Mouse (Mus musculus): ENCODE measurements around the gene Scnn1a. TPM values are rescaled to one million over a fixed set of nuclear protein-coding genes. Genes with fewer than 3 reads are reported as not detected.
A peak's percentile ranks its signal among the peaks of the same experiment; 100 is the strongest.

Gene Scnn1a
- polyA plus RNA-seq, 1 experiment from 2014 or later: 5.8 TPM

DNA sequence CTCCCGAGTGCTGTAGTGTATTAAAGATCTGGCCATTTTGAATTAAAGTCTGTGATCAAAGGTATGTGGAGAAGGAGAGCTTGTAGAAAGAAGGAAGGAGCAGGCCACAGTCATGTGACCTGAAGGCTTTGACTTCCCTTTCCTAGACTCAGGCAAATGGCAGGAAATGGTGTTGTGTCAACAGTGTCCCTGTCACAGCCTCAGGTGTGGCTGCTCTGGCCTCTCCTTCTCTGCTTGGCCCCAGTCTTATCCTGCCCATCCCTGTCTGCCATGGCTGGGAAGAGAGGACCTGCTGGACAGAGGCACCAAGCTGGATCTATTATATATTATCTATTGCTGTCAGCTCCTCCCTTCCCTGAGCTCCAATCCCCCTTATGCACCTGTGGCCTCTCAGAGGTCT lies 25.2 kb downstream of the Scnn1a start:
- Histone ChIP-seq H3K4me3 (replicated peaks; ENCODE audit: low read length) (no peak overlapping the region), H3K4me2 (ENCODE audit: low read depth, low read length) (no peak overlapping the region), H3K27ac (ENCODE audit: low read length) (peak overlapping the region; percentile 79), H3K4me1 (ENCODE audit: control insufficient read depth, insufficient read depth, low read length) (peaks cover 32% of the 10 kb centered on the region), H3K27me3 (ENCODE audit: control insufficient read depth, insufficient read depth, low read length) (no peaks in the 10 kb centered on the region), H3K9me3 (replicated peaks; ENCODE audit: control insufficient read depth, low read length) (no peaks in the 10 kb centered on the region), H3K9ac (ENCODE audit: low read length) (no peak overlapping the region), H3K36me3 (ENCODE audit: control insufficient read depth, insufficient read depth, low read length) (no peaks in the 10 kb centered on the region)
- ATAC-seq (ENCODE audit: insufficient read depth, low FRiP score): no peak
- 77% methylated on average over 1 of the region's 1 CpGs for WGBS

DNA sequence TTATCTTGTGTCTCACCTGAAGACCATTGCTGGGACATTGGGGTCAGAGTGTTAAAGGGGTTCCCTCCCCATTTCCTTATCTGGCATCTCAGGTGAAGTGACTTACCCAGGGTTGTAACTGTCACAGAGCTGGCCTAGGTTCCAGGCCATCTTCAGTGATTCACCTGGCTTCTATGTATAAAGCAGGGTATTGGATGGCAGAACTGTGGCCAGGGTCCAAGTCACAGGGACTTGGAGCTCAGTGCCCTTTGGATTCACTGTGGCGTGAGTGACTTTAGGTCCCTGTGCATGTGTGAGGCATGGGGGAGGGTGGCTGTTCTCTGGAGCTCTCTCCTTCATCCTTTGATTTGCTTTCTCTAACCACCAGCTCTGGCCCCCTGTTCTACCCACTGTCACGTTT lies 25.6 kb downstream of the Scnn1a start:
- no peaks in the 10 kb centered on the region for H3K36me3 ChIP-seq (ENCODE audit: control insufficient read depth, insufficient read depth, low read length)
- peaks cover 33% of the 10 kb centered on the region for H3K4me1 ChIP-seq (ENCODE audit: control insufficient read depth, insufficient read depth, low read length)
- H3K4me2 ChIP-seq (ENCODE audit: low read depth, low read length): no peak overlapping the region
- H3K27ac ChIP-seq (ENCODE audit: low read length): peak overlapping the region; percentile 79; the same call in 1 of the 2 replicates
- no peak for ATAC-seq (ENCODE audit: insufficient read depth, low FRiP score)
- H3K9me3 ChIP-seq (replicated peaks; ENCODE audit: control insufficient read depth, low read length): no peaks in the 10 kb centered on the region
- no peak overlapping the region for H3K4me3 ChIP-seq (replicated peaks; ENCODE audit: low read length)
- no peak overlapping the region for H3K9ac ChIP-seq (ENCODE audit: low read length)
- no peaks in the 10 kb centered on the region for H3K27me3 ChIP-seq (ENCODE audit: control insufficient read depth, insufficient read depth, low read length)
- 54% methylated on average over 2 of the region's 2 CpGs for WGBS

DNA sequence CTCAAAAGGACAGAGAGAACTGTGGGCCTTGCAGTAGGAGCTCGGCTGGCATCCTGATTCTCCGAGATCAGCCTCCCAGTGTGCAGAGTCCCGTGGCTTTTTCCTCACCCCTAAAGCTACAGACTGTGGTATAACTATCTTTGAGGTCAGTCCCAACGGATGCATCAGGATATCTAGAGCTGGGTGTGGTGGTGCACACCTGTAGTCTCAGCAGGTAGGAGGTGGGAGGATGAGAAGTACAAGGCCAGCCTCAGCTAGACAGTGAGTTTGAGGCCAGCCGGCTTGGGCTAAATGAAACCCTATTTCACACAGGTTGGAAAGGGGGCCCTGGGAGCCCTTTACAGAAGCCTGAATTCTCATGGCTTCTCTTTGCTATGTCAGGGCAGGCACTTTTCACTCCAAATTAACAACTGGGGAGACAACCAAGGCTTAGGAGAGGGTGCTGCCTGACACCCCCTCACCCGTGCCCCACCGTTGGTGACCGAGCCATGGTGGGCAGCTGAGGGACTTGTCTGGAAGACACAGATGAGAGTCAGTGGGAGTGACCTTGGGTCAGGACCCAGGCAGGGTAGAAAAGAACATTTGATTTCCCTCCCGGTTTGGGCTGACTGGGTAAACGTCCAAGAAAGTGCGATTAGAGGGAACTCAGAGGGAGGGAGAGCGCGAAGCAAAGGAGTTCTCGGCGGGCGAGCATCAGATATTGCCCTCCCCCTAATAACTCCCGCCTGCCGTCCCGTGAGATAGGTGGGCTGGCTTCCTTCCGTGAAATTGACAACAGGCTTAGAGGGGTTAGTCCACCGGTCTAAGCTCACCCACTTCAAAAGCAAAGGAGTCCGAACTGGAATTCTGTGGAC lies 28.5 kb downstream of the Scnn1a start, which contains the start of gene Tnfrsf1a:
Tnfrsf1a (plus strand) TSS at position 642 of the 854 bp plus-strand sequence.
- Histone ChIP-seq H3K4me1 (ENCODE audit: control insufficient read depth, insufficient read depth, low read length) (peaks cover 48% of the 10 kb centered on the region), H3K27ac (ENCODE audit: low read length) (peak within 1 kb of the TSS; percentile 92), H3K36me3 (ENCODE audit: control insufficient read depth, insufficient read depth, low read length) (no peaks in the 10 kb centered on the region), H3K4me2 (ENCODE audit: low read depth, low read length) (peak within 1 kb of the TSS; percentile 72), H3K4me3 (replicated peaks; ENCODE audit: low read length) (peak within 1 kb of the TSS; percentile 90), H3K9ac (ENCODE audit: low read length) (peak within 1 kb of the TSS; percentile 95), H3K9me3 (replicated peaks; ENCODE audit: control insufficient read depth, low read length) (no peaks in the 10 kb centered on the region), H3K27me3 (ENCODE audit: control insufficient read depth, insufficient read depth, low read length) (no peaks in the 10 kb centered on the region)
- 11% methylated on average over 22 of the region's 22 CpGs for WGBS
- peak; percentile 45; the same call in 1 of the 2 replicates for ATAC-seq (ENCODE audit: insufficient read depth, low FRiP score)

DNA sequence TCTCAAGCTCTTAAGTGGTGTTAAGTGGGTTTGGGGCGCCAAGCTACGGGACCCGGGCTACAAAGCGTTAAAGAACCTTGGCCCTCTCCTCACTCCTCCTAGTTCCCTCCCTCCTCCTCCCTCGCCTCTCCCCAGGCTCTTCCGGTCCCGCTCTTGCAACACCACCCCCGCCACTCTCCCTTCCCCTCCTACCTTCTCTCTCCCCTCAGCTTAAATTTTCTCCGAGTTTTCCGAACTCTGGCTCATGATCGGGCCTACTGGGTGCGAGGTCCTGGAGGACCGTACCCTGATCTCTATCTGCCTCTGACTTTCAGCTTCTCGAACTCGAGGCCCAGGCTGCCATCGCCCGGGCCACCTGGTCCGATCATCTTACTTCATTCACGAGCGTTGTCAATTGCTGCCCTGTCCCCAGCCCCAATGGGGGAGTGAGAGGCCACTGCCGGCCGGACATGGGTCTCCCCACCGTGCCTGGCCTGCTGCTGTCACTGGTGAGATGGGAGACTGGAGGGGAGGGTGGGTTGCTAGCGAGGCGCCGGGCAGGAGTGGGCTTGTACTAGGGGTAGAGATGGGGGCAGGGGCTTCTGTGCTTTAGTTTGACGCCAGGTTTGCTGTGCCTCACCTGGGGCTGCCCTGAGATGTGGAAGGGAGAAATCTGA lies 29.2 kb downstream of the Scnn1a start:
- peaks cover 48% of the 10 kb centered on the region for H3K4me1 ChIP-seq (ENCODE audit: control insufficient read depth, insufficient read depth, low read length)
- ATAC-seq (ENCODE audit: insufficient read depth, low FRiP score): peak; percentile 89

DNA sequence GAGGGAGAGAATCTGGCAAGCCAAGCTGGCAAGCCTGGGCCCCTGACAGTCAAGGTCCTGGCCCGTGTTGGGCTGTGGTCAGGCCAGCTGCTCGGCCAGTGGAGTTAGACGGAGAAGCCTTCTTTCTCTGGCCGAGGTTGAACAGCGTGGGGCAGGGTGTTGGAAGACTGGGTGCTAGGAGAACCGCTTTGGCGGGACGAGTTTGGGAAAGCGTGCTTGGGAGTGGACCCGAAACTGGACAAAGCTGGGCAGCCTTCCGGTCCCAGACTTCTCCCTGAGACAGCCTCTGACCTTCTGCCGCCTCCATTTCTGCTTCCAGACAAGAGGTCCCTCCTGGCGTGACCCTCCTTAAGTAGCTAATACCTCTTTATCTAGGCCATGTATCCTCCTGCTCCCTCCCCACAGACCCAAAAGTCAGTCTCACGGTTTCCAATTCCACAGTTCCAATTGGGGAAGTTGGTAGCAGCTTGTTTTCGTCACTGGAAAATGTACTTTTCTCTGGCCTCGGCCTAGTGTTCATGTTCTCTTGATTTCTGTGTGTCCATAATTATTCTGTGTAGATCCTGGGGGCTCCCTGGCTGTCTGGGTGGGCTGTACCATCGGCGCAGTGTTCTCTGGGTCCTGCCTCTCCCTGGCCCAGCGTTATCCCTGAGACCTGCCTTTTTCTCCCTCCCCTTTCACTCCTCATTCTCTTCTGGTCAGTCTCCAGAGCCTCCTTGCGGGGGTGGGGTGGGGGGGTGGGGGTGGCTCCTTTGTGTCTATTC lies 30.0 kb downstream of the Scnn1a start:
- Histone ChIP-seq H3K9ac (ENCODE audit: low read length) (peak overlapping the region; percentile 95), H3K4me3 (replicated peaks; ENCODE audit: low read length) (peak overlapping the region; percentile 90), H3K4me2 (ENCODE audit: low read depth, low read length) (peak overlapping the region; percentile 72), H3K4me1 (ENCODE audit: control insufficient read depth, insufficient read depth, low read length) (peaks cover 53% of the 10 kb centered on the region), H3K9me3 (replicated peaks; ENCODE audit: control insufficient read depth, low read length) (no peaks in the 10 kb centered on the region), H3K27ac (ENCODE audit: low read length) (peak overlapping the region; percentile 92), H3K36me3 (ENCODE audit: control insufficient read depth, insufficient read depth, low read length) (no peaks in the 10 kb centered on the region), H3K27me3 (ENCODE audit: control insufficient read depth, insufficient read depth, low read length) (no peaks in the 10 kb centered on the region)
- no peak for ATAC-seq (ENCODE audit: insufficient read depth, low FRiP score)
- 3% methylated on average over 20 of the region's 20 CpGs for WGBS

More for the DNA sequence above, 29.2 kb downstream of the Scnn1a start:
- no peaks in the 10 kb centered on the region for H3K27me3 ChIP-seq (ENCODE audit: control insufficient read depth, insufficient read depth, low read length)
- WGBS: under 1% methylated on average over 27 of the region's 27 CpGs
- H3K9me3 ChIP-seq (replicated peaks; ENCODE audit: control insufficient read depth, low read length): no peaks in the 10 kb centered on the region
- H3K27ac ChIP-seq (ENCODE audit: low read length): peak overlapping the region; percentile 92
- no peaks in the 10 kb centered on the region for H3K36me3 ChIP-seq (ENCODE audit: control insufficient read depth, insufficient read depth, low read length)
- H3K4me3 ChIP-seq (replicated peaks; ENCODE audit: low read length): peak overlapping the region; percentile 90
- H3K4me2 ChIP-seq (ENCODE audit: low read depth, low read length): peak overlapping the region; percentile 72
- H3K9ac ChIP-seq (ENCODE audit: low read length): peak overlapping the region; percentile 95

DNA sequence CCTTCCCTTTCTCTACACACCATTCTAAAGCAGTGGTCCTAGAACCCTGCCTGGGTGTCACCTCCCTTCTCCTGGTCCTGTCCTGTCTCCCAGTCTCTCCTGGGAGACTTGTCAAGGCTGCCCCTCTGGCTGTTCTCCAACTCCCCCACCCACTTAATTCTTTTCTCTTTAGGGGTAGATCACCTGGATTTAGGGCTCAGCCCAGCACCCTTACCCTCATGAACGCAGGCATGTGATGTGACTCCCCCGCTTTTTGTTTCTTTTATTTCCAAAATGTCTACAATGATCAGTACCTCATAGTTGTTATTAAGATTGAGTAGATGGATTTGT lies 30.5 kb downstream of the Scnn1a start:
- H3K9ac ChIP-seq (ENCODE audit: low read length): peak overlapping the region; percentile 95
- ATAC-seq (ENCODE audit: insufficient read depth, low FRiP score): no peak
- H3K27ac ChIP-seq (ENCODE audit: low read length): peak overlapping the region; percentile 92; the same call in 1 of the 2 replicates
- peak overlapping the region; percentile 72 for H3K4me2 ChIP-seq (ENCODE audit: low read depth, low read length)
- no peaks in the 10 kb centered on the region for H3K36me3 ChIP-seq (ENCODE audit: control insufficient read depth, insufficient read depth, low read length)
- 64% methylated on average over 2 of the region's 2 CpGs for WGBS
- H3K4me3 ChIP-seq (replicated peaks; ENCODE audit: low read length): peak overlapping the region; percentile 90
- H3K27me3 ChIP-seq (ENCODE audit: control insufficient read depth, insufficient read depth, low read length): no peaks in the 10 kb centered on the region
- peaks cover 53% of the 10 kb centered on the region for H3K4me1 ChIP-seq (ENCODE audit: control insufficient read depth, insufficient read depth, low read length)
- H3K9me3 ChIP-seq (replicated peaks; ENCODE audit: control insufficient read depth, low read length): no peaks in the 10 kb centered on the region

DNA sequence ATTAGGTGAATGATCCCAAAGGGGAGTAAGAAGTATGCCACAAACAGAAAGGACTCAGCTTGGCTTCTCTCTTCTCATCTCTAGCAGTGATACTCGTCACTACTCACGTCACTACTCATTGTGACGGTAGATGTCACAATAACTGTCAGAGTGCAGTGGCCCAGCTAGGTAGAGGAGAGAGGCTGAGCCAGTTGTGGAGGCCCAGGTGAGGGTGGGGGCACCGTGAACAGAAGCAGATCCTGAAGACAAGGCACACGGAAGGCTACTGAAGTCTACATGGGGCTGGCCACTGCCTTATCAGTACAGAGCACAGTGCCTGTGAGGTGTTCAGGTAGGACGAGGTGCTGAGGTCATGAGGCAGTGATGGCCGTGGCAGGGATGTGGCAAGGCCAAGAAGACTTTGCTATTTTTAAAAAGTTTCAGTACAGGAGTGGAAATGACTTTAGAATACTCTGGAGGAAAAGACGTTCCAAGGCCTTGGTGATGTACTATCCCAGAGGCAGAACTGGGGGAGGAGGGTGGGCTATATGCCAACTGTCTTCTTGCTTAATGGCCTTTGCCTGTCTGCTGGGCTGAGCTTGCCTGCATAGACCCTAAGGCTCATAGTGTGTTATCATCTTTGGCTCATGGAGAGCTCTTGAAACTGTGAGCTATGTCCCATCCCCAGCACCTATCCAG lies 31.0 kb downstream of the Scnn1a start:
- peak overlapping the region; percentile 36; the same call in 1 of the 2 replicates for H3K9ac ChIP-seq (ENCODE audit: low read length)
- peak overlapping the region; percentile 90 for H3K4me3 ChIP-seq (replicated peaks; ENCODE audit: low read length)
- 51% methylated on average over 8 of the region's 8 CpGs for WGBS
- no peaks in the 10 kb centered on the region for H3K27me3 ChIP-seq (ENCODE audit: control insufficient read depth, insufficient read depth, low read length)
- H3K4me1 ChIP-seq (ENCODE audit: control insufficient read depth, insufficient read depth, low read length): peaks cover 58% of the 10 kb centered on the region
- no peak for ATAC-seq (ENCODE audit: insufficient read depth, low FRiP score)
- no peaks in the 10 kb centered on the region for H3K9me3 ChIP-seq (replicated peaks; ENCODE audit: control insufficient read depth, low read length)
- H3K4me2 ChIP-seq (ENCODE audit: low read depth, low read length): peak overlapping the region; percentile 72
- no peaks in the 10 kb centered on the region for H3K36me3 ChIP-seq (ENCODE audit: control insufficient read depth, insufficient read depth, low read length)
- 0 out of 2 replicates have a peak overlapping the region, but pooled peaks have one; percentile 12 for H3K27ac ChIP-seq (ENCODE audit: low read length)

DNA sequence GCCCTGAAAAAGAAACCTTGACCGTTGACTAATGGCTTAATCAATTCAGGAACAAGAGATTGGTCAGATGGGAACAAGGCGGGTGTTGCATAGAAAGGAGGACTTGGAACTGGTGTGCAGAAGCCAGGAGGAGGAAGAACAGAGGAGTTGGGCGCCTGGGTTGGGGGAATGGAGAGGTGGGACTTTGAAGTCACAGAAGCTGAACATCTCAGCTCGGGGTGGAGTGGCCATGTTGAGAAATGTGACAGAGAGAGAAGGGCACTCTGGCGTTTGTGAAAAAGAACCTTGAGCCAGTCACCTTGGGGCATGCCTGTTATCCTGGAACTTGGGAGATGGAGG lies 31.6 kb downstream of the Scnn1a start:
- Histone ChIP-seq H3K9ac (ENCODE audit: low read length) (peak overlapping the region; percentile 36; the same call in 1 of the 2 replicates), H3K27ac (ENCODE audit: low read length) (0 out of 2 replicates have a peak overlapping the region, but pooled peaks have one; percentile 12), H3K27me3 (ENCODE audit: control insufficient read depth, insufficient read depth, low read length) (no peaks in the 10 kb centered on the region), H3K4me3 (replicated peaks; ENCODE audit: low read length) (0 out of 2 replicates have a peak overlapping the region, but pooled peaks have one; percentile 90), H3K36me3 (ENCODE audit: control insufficient read depth, insufficient read depth, low read length) (no peaks in the 10 kb centered on the region), H3K4me1 (ENCODE audit: control insufficient read depth, insufficient read depth, low read length) (peaks cover 61% of the 10 kb centered on the region), H3K4me2 (ENCODE audit: low read depth, low read length) (peak overlapping the region; percentile 72), H3K9me3 (replicated peaks; ENCODE audit: control insufficient read depth, low read length) (no peaks in the 10 kb centered on the region)
- no peak for ATAC-seq (ENCODE audit: insufficient read depth, low FRiP score)
- WGBS: 57% methylated on average over 5 of the region's 5 CpGs
